In genomic region chr3:87616354-87616753, GRCm38 (mm10) we compare ENCODE assay signal across 8 mouse cellular contexts. TPM values are rescaled to one million over a fixed set of nuclear protein-coding genes. Genes with fewer than 3 reads are reported as not detected.
DNase-seq lines count a peak whose midpoint lies in the region; ATAC-seq and TF ChIP-seq lines count a peak whose summit lies in the region.

No protein-coding gene starts in this region.

- H3K4me1 ChIP-seq in kidney, embryonic 15.5 days = peaks cover 39% of the 10 kb centered on the region
- peaks cover 26% of the 10 kb centered on the region for H3K4me1 ChIP-seq in forebrain, embryonic 14.5 days (ENCODE audit: control insufficient read depth, insufficient read depth, low read length)
- peaks cover 35% of the 10 kb centered on the region for H3K4me1 ChIP-seq in limb, embryonic 15.5 days

- no peak for DNase-seq in kidney, adult 8-10 months
- DNase-seq in forebrain, embryonic 14.5 days (ENCODE audit: low spot score) = no peak
- no peak for DNase-seq in adrenal gland, adult 18-20 months (ENCODE audit: low spot score in 2 of 2)
- DNase-seq in right cerebral cortex, postnatal 14 days = no peak
- DNase-seq in right cerebral cortex, postnatal 4 days = no peak

- peak overlapping the region; percentile 84 for H3K4me2 ChIP-seq in kidney, embryonic 15.5 days
- peak overlapping the region; percentile 98; the same call in 1 of the 2 replicates for H3K4me2 ChIP-seq in forebrain, embryonic 14.5 days (ENCODE audit: low read length)
- H3K4me2 ChIP-seq in limb, embryonic 15.5 days = no peak overlapping the region
- H3K4me2 ChIP-seq in myocyte (ENCODE audit: low read depth) = peak overlapping the region; percentile 88

- TF ChIP-seq POLR2A in myocyte (IDR thresholded peaks at IDR 0.05; ENCODE audit: insufficient read length, low read depth) = no peak

- peaks cover 29% of the 10 kb centered on the region for H3K79me2 ChIP-seq in myocyte (ENCODE audit: control insufficient read depth, insufficient read depth)

- WGBS in kidney, embryonic 15.5 days = 54% methylated on average over 4 of the region's 4 CpGs
- 69% methylated on average over 4 of the region's 4 CpGs for WGBS in forebrain, embryonic 14.5 days
- WGBS in limb, embryonic 15.5 days = 54% methylated on average over 4 of the region's 4 CpGs

- H3K27me3 ChIP-seq in kidney, embryonic 15.5 days = no peaks in the 10 kb centered on the region
- H3K27me3 ChIP-seq in forebrain, embryonic 14.5 days (replicated peaks; ENCODE audit: control insufficient read depth, insufficient read depth, low read length) = no peaks in the 10 kb centered on the region
- no peaks in the 10 kb centered on the region for H3K27me3 ChIP-seq in limb, embryonic 15.5 days
- no peaks in the 10 kb centered on the region for H3K27me3 ChIP-seq in myocyte (ENCODE audit: control insufficient read depth, insufficient read depth, insufficient read length)

- no peak for ATAC-seq in kidney, embryonic 15.5 days (replicated peaks; ENCODE audit: low FRiP score)
- no peak for ATAC-seq in forebrain, embryonic 14.5 days
- no peak for ATAC-seq in limb, embryonic 15.5 days (ENCODE audit: insufficient number of reproducible peaks, low FRiP score, low TSS enrichment, low read depth)

- peak overlapping the region; percentile 95 for H3ac ChIP-seq in myocyte (ENCODE audit: control insufficient read depth, insufficient read length)

- H3K27ac ChIP-seq in kidney, embryonic 15.5 days = peak overlapping the region; percentile 95
- no peak overlapping the region for H3K27ac ChIP-seq in forebrain, embryonic 14.5 days (ENCODE audit: low read depth, low read length)
- H3K27ac ChIP-seq in limb, embryonic 15.5 days = peak overlapping the region; percentile 93; the same call in 1 of the 2 replicates

- no peak overlapping the region for H3K9ac ChIP-seq in kidney, embryonic 15.5 days
- 0 out of 2 replicates have a peak overlapping the region, but pooled peaks have one; percentile 91 for H3K9ac ChIP-seq in forebrain, embryonic 14.5 days (ENCODE audit: low read length)
- H3K9ac ChIP-seq in limb, embryonic 15.5 days = no peak overlapping the region

- no peaks in the 10 kb centered on the region for H3K9me3 ChIP-seq in kidney, embryonic 15.5 days (replicated peaks)
- H3K9me3 ChIP-seq in forebrain, embryonic 14.5 days (replicated peaks; ENCODE audit: control insufficient read depth, low read length) = no peaks in the 10 kb centered on the region
- no peaks in the 10 kb centered on the region for H3K9me3 ChIP-seq in limb, embryonic 15.5 days

- peak overlapping the region; percentile 80; the same call in 1 of the 2 replicates for H3K4me3 ChIP-seq in kidney, embryonic 15.5 days (replicated peaks)
- H3K4me3 ChIP-seq in forebrain, embryonic 14.5 days (ENCODE audit: low read depth, low read length) = no peak overlapping the region
- peak overlapping the region; percentile 80; the same call in 1 of the 2 replicates for H3K4me3 ChIP-seq in limb, embryonic 15.5 days
- H3K4me3 ChIP-seq in myocyte = peak overlapping the region; percentile 56

- H3K36me3 ChIP-seq in kidney, embryonic 15.5 days = no peaks in the 10 kb centered on the region
- no peaks in the 10 kb centered on the region for H3K36me3 ChIP-seq in forebrain, embryonic 14.5 days (ENCODE audit: control insufficient read depth, insufficient read depth, low read length)
- H3K36me3 ChIP-seq in limb, embryonic 15.5 days = no peaks in the 10 kb centered on the region
- no peaks in the 10 kb centered on the region for H3K36me3 ChIP-seq in myocyte (ENCODE audit: control insufficient read depth, insufficient read depth)

TF ChIP-seq in myocyte, 11 proteins besides CTCF, POLR2A, EP300 and RAD21:
- no peak for TF ChIP-seq TCF3 (IDR thresholded peaks at IDR 0.05; ENCODE audit: insufficient read length, low read depth)
- no peak for TF ChIP-seq SRF (IDR thresholded peaks at IDR 0.05; ENCODE audit: control insufficient read depth, insufficient read length, low read depth)
- TF ChIP-seq MYOG (IDR thresholded peaks at IDR 0.05; ENCODE audit: control insufficient read depth in 1 of 3, insufficient read depth in 1 of 3, insufficient read length in 2 of 3, low read depth in 2 of 3) = no peak
- no peak for TF ChIP-seq CEBPB (IDR thresholded peaks at IDR 0.05; ENCODE audit: insufficient read depth, poor library complexity, severe bottlenecking)
- no peak for TF ChIP-seq TCF12 (IDR thresholded peaks at IDR 0.05; ENCODE audit: insufficient read depth, poor library complexity, severe bottlenecking)
- TF ChIP-seq POLR2AphosphoS2 (IDR thresholded peaks at IDR 0.05; ENCODE audit: insufficient read length, low read depth) = no peak
- TF ChIP-seq E2F4 (IDR thresholded peaks at IDR 0.05; ENCODE audit: insufficient read depth) = no peak

RNA-seq across cellular contexts. Expression of gene Arhgef11, which starts 1.0 kb away (rescaled TPM):
- 17.4 and 17.8 TPM in 2 replicates for polyA plus RNA-seq in kidney, embryonic 15.5 days (2015; fragmentation: Nextera tagmentation; extraction: Ambion mirVana)
- 16.9 and 20.8 TPM in 2 replicates for polyA plus RNA-seq in forebrain, embryonic 14.5 days (2014; fragmentation: Nextera tagmentation; extraction: Ambion mirVana)
- 15.3 and 17.0 TPM in 2 replicates for polyA plus RNA-seq in limb, embryonic 15.5 days (2015; fragmentation: Nextera tagmentation; extraction: Ambion mirVana)
- 6.1 TPM for polyA plus RNA-seq in myocyte (2012; fragmentation: generic; extraction: Trizol)
- total RNA-seq in adrenal gland, adult 18-20 months (2021) = 10 to 100 TPM; 29.7 to 35.8 TPM
